Mouse (Mus musculus) heart, adult 2 months (tissue): ENCODE data around the gene Slc2a13. TPM values are rescaled to one million over a fixed set of nuclear protein-coding genes. Genes with fewer than 3 reads are reported as not detected.

ENCODE experiments used
- DNase-seq, 2 experiments: peaks; one replicate each; pipeline ENCODE4 v3.0.0; 2021
- H3K27ac ChIP-seq: fragments of 200-600 bp; 2 replicates; pipeline ENCODE4 v1.8.1; 2022
- H3K27me3 ChIP-seq: fragments of 200-500 bp; 2 replicates; pipeline ENCODE4 v1.6.1; 2012; ENCODE audit warnings: mild to moderate bottlenecking, low read length, inconsistent platforms, mixed read lengths; ENCODE audit not compliant: control insufficient read depth, insufficient read depth
- H3K36me3 ChIP-seq: fragments of 200-500 bp; 2 replicates; pipeline ENCODE4 v1.6.1; 2012; ENCODE audit warnings: low read length, inconsistent platforms; ENCODE audit not compliant: control insufficient read depth, insufficient read depth
- H3K4me1 ChIP-seq: fragments of 200-500 bp; 2 replicates; pipeline ENCODE4 v1.6.1; 2011; ENCODE audit warnings: low read length; ENCODE audit not compliant: control insufficient read depth, insufficient read depth
- H3K4me3 ChIP-seq: fragments of 200-600 bp; 2 replicates; pipeline ENCODE4 v1.8.1; 2022
- H3K79me2 ChIP-seq: fragments of 200-500 bp; replicated peaks from 2 replicates; pipeline ENCODE4 v1.6.1; 2012; ENCODE audit warnings: mild to moderate bottlenecking, inconsistent platforms, low read length, moderate library complexity, mixed read lengths; ENCODE audit not compliant: control insufficient read depth, insufficient read depth
- H3K9ac ChIP-seq: fragments of 200-500 bp; 2 replicates; pipeline ENCODE4 v1.6.1; 2012; ENCODE audit warnings: low read depth, mild to moderate bottlenecking, control low read depth, inconsistent platforms, low read length, mixed read lengths
- CTCF ChIP-seq: fragments of 200-600 bp; IDR thresholded peaks from 2 replicates; pipeline ENCODE4 v1.8.1; 2022; ENCODE audit warnings: antibody characterized with exemption, mild to moderate bottlenecking, moderate library complexity
- EP300 ChIP-seq: fragments of 200-500 bp; IDR thresholded peaks from 2 replicates; pipeline ENCODE4 v1.6.1; 2011; ENCODE audit warnings: low read depth, low read length, control low read depth; ENCODE audit not compliant: insufficient read depth
- POLR2A ChIP-seq: fragments of 200-500 bp; IDR thresholded peaks from 2 replicates; pipeline ENCODE4 v1.6.1; 2011; ENCODE audit warnings: mild to moderate bottlenecking, low read depth, low read length, control low read depth; ENCODE audit not compliant: insufficient read depth
- WGBS: fragments of 180-500 bp; shearing (Covaris S2); methylation state at CpG from one replicate; pipeline ENCODE4 v1.1.7; 2018; 5-methylcytosine and 5-hydroxymethylcytosine counted together
- intact Hi-C: fragments of 180-260 bp; cut with DNase I; formaldehyde crosslinking; loops from one replicate; pipeline ENCODE4 v1.15.1; 2025
- polyA plus RNA-seq: library from polyadenylated mRNA; depleted of rRNA; stranded (reverse); fragments of >200 nt; gene quantifications from 2 replicates; pipeline ENCODE4 v1.2.3, GENCODE M21; 2012
- total RNA-seq, 2 experiments: library from RNA; stranded (reverse); gene quantifications; 2 replicates each; pipeline ENCODE4 v1.2.3; 2021

Slc2a13 gene
- total and polyA plus RNA-seq, 3 experiments = 0.41 to 0.98 (median 0.84) TPM

DNA sequence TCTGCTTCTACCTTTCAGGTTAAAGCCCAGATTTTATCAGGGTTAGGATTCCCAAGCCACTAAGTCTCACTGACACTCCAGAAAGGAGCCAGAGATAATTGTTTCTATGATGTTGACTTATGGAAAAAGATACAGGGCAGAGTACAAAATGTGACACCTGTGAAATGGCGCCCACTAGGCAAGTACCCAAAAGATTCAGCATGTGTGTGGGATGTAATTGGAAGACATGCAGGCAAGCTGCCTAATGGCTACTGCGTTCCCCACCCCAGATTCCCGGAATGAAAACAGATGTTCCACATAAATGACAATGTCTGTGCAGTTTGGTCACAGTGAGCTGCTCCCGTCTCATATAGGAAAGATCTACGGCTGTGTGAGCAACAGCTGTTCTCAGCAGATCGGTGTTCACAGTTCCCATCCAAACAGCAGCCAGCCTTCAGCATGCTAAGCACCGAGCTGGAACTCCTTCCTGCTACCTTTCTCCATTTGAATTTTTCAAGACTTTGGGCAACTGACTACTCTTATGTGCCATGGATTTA lies 201.1 kb downstream of the Slc2a13 start:
- intact Hi-C loops = no loop called here
- H3K4me3 ChIP-seq = no peak overlapping the region
- H3K36me3 ChIP-seq = no peaks in the 10 kb centered on the region; the same call in 1 of the 2 replicates
- H3K27me3 ChIP-seq = no peaks in the 10 kb centered on the region
- H3K27ac ChIP-seq = no peak overlapping the region
- H3K9ac ChIP-seq = no peak overlapping the region
- H3K4me1 ChIP-seq = no peaks in the 10 kb centered on the region
- TF ChIP-seq CTCF = no peak
- TF ChIP-seq EP300 = no peak
- TF ChIP-seq POLR2A = no peak
- DNase-seq = no peak
- H3K79me2 ChIP-seq = no peaks in the 10 kb centered on the region
- 81% methylated on average over 7 of the region's 7 CpGs for WGBS

DNA sequence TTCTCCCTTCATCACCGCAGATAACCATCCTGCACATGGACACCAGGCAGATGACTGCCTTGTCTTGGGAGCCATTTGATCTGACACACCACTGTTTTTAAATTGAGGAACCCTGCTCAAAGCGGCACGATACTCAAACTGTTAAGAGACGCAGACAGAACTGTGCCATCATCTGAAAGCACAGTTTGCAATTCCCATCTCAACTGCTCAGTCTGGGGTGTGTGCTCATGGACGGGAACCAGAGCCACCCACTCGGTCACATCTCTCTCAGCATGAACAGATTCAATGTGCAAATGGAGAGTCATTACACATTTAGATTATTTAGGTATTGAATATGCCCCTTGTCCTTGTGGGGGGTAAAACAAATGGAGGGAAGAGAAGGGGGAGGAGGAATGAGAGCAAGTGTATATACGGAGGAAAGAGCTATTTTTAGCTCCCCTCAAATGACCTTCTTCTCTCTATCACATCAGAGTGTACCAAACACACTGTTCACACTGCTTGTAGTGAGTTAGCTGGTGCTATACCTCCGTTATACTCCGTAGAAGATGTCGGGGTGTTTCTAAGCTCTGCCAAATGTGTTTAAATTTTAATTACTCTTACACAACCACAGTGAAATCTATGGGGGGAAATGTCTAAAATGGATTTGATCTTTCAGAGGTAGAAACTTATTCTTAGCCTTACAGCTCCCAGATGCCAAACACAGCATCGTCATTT lies 203.2 kb downstream of the Slc2a13 start:
- Histone ChIP-seq H3K4me3 (no peak overlapping the region), H3K4me1 (no peaks in the 10 kb centered on the region), H3K9ac (no peak overlapping the region), H3K36me3 (no peaks in the 10 kb centered on the region; the same call in 1 of the 2 replicates), H3K79me2 (no peaks in the 10 kb centered on the region), H3K27ac (no peak overlapping the region), H3K27me3 (no peaks in the 10 kb centered on the region)
- WGBS = 61% methylated on average over 11 of the region's 11 CpGs
- no peak for DNase-seq
- intact Hi-C loops = no loop called here
- TF ChIP-seq POLR2A (no peak), EP300 (no peak), CTCF (no peak)

DNA sequence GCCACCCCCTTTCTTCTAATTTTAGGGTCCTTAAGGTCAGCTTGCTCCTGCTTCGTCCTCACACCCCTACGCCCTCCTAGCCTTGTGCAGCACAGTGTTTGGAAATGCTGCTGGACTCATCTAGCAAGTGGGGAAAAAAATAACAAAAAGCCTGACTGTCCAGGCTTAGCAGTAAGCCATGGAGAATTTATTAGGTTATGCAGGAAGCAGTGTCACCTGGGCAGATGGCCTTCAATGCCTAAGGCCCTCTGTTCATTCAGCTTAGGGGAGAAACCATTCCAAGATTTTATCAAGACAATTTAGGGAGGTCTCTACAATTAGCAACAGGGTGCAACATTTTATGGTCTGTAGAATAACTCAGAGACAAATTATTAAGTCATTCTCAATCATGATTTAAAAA lies 212.6 kb downstream of the Slc2a13 start:
- no peak overlapping the region for H3K9ac ChIP-seq
- H3K27ac ChIP-seq = no peak overlapping the region
- no peak for TF ChIP-seq CTCF
- TF ChIP-seq EP300 = no peak
- TF ChIP-seq POLR2A = no peak
- intact Hi-C loops = no loop called here
- H3K36me3 ChIP-seq = no peaks in the 10 kb centered on the region
- DNase-seq = no peak
- no peak overlapping the region for H3K4me3 ChIP-seq
- H3K79me2 ChIP-seq = no peaks in the 10 kb centered on the region
- no peaks in the 10 kb centered on the region for H3K27me3 ChIP-seq
- no peaks in the 10 kb centered on the region for H3K4me1 ChIP-seq
- 82% methylated on average over 2 of the region's 2 CpGs for WGBS

- no peak for TF ChIP-seq EP300
- no peak for TF ChIP-seq CTCF
- TF ChIP-seq POLR2A = no peak
- Histone ChIP-seq H3K9ac (no peak overlapping the region), H3K4me1 (no peaks in the 10 kb centered on the region), H3K79me2 (no peaks in the 10 kb centered on the region), H3K27me3 (no peaks in the 10 kb centered on the region), H3K36me3 (no peaks in the 10 kb centered on the region), H3K27ac (no peak overlapping the region), H3K4me3 (no peak overlapping the region)
- intact Hi-C loops = no loop called here
- no peak for DNase-seq
- 62% methylated on average over 7 of the region's 7 CpGs for WGBS
These were observed 222.1 kb downstream of the Slc2a13 start for GRCm38 (mm10) chr15:91351006-91351405.

GRCm38 (mm10) chr15:91338350-91338749 lies 234.7 kb downstream of the Slc2a13 start:
- Histone ChIP-seq H3K79me2 (no peaks in the 10 kb centered on the region), H3K4me1 (no peaks in the 10 kb centered on the region), H3K4me3 (no peak overlapping the region), H3K36me3 (no peaks in the 10 kb centered on the region), H3K27me3 (no peaks in the 10 kb centered on the region), H3K27ac (no peak overlapping the region), H3K9ac (no peak overlapping the region)
- 96% methylated on average over 1 of the region's 1 CpGs for WGBS
- DNase-seq = no peak
- TF ChIP-seq CTCF = peak; percentile 45
- no peak for TF ChIP-seq POLR2A
- intact Hi-C loops = no loop called here

DNA sequence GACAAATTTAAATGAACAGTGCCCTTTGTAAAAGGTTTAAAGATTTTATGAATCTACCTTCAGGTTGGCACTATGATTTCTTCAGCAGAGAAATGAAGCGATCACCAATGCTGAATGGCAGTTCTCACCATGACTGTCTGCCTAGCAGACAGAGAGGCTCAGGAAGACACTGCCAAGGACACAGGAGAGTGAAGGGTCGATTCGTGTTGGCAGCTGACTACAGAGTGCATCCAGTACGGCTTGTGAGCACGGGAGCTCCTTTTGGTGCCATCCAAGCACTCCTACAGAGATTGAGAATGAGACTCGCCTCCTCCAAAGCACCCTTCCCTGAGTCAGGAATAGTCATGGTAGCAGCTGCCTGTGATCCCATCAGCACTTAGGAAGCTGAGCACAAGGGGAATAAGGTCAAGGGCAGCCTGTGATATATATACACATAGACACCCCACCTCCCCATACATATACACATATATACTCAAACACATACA lies 238.6 kb downstream of the Slc2a13 start:
- H3K27me3 ChIP-seq = no peaks in the 10 kb centered on the region
- no peak overlapping the region for H3K4me3 ChIP-seq
- intact Hi-C loops = no loop called here
- no peak overlapping the region for H3K27ac ChIP-seq
- H3K4me1 ChIP-seq = no peaks in the 10 kb centered on the region
- DNase-seq = no peak
- WGBS = 74% methylated on average over 6 of the region's 6 CpGs
- TF ChIP-seq EP300 (no peak), CTCF (no peak), POLR2A (no peak)
- no peaks in the 10 kb centered on the region for H3K36me3 ChIP-seq
- H3K9ac ChIP-seq = no peak overlapping the region
- H3K79me2 ChIP-seq = no peaks in the 10 kb centered on the region
